Mouse (Mus musculus) heart, embryonic 10.5 days (tissue): Measurements from ENCODE around the gene Gpr183. TPM values are rescaled to one million over a fixed set of nuclear protein-coding genes. Genes with fewer than 3 reads are reported as not detected.

Source experiments
- DNase-seq: peaks from one replicate; pipeline ENCODE4 v3.0.0-alpha.2; 2017; ENCODE audit warnings: low spot score
- H3K27ac ChIP-seq: fragments of 300-500 bp; sonication (generic); 2 replicates; pipeline ENCODE4 v1.5.1; 2016; ENCODE audit warnings: mild to moderate bottlenecking
- H3K27me3 ChIP-seq: fragments of 300-500 bp; sonication (generic); 2 replicates; pipeline ENCODE4 v1.6.1; 2016; ENCODE audit warnings: mild to moderate bottlenecking; ENCODE audit not compliant: poor library complexity, insufficient read depth, severe bottlenecking
- H3K36me3 ChIP-seq: fragments of 300-500 bp; sonication (generic); 2 replicates; pipeline ENCODE4 v1.6.1; 2016; ENCODE audit warnings: mild to moderate bottlenecking, moderate library complexity
- H3K4me1 ChIP-seq: fragments of 300-500 bp; sonication (generic); 2 replicates; pipeline ENCODE4 v1.6.1; 2016; ENCODE audit warnings: mild to moderate bottlenecking
- H3K4me3 ChIP-seq: fragments of 300-500 bp; sonication (generic); 2 replicates; pipeline ENCODE4 v1.5.1; 2016; ENCODE audit warnings: mild to moderate bottlenecking, moderate library complexity
- H3K9me3 ChIP-seq: fragments of 300-500 bp; sonication (generic); 2 replicates; pipeline ENCODE4 v1.6.1; 2016; ENCODE audit warnings: mild to moderate bottlenecking, moderate library complexity
- WGBS: fragments of 180-500 bp; shearing (Covaris S2); methylation state at CpG from one replicate; pipeline ENCODE4 v1.1.7; 2016; 5-methylcytosine and 5-hydroxymethylcytosine counted together
- polyA plus RNA-seq: library from polyadenylated mRNA; unstranded; fragments of >200 nt; fragmentation: Nextera tagmentation; extraction: Ambion mirVana; gene quantifications from 2 replicates; pipeline ENCODE4 v1.2.1, GENCODE M21; 2016

The Gpr183 gene
- polyA plus RNA-seq = 1.6 and 2.3 TPM in 2 replicates

DNA sequence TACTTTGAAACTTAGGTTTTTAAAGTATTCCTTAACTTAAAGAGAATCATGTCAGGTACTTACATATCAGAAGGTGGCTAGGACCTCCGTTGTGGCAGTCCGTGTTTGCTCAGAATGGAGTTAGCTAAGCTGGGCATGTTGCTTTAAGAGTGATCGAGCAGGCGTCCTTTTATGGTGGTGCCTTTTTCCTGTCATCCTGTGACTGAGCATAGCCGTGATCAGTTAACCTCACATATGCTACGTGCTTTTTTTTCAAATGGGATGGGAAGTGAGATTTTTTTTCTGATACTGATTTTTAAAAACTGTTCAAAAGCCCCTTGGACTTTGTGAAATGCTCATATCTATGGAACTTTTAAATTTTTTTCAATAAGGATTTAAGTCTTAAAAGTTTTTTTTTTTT lies at the start of gene Gpr183:
Gpr183 (minus strand) TSS at position 206 of the 400 bp plus-strand sequence.
- Histone ChIP-seq H3K9me3 (no peaks in the 10 kb centered on the region), H3K36me3 (no peaks in the 10 kb centered on the region), H3K27me3 (no peaks in the 10 kb centered on the region), H3K4me3 (peak within 1 kb of the TSS; percentile 24; the same call in 1 of the 2 replicates), H3K27ac (peak within 1 kb of the TSS; percentile 49), H3K4me1 (peaks cover 32% of the 10 kb centered on the region)
- 18% methylated on average over 6 of the region's 6 CpGs for WGBS
- DNase-seq = no peak

- 78% methylated on average over 14 of the region's 14 CpGs for WGBS
- Histone ChIP-seq H3K4me1 (peaks cover 45% of the 10 kb centered on the region), H3K27ac (no peak overlapping the region), H3K36me3 (peaks cover 36% of the 10 kb centered on the region), H3K9me3 (no peaks in the 10 kb centered on the region), H3K27me3 (no peaks in the 10 kb centered on the region), H3K4me3 (no peak overlapping the region)
- DNase-seq = no peak
These were observed 48.5 kb upstream of the Gpr183 start for GRCm38 (mm10) chr14:122013417-122013951.

DNA sequence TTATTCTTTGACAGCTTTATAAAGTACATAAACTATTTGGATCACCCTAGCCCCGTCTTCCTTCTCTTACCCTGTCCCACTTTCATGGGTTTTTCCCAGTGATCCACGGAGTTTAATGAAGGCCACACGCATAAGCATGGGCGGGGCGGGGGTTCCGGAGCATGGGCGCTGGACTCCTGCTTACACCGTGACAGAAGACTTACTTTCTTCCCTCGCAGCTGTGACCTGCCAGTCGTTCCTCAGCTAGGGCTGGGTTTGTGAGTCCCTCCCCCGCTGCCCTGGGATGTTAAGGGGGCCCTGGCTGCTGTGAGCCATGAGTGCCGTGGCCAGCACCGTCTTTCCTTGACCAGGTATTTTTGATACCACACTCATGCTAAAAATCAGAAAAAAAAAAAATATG lies 47.8 kb upstream of the Gpr183 start:
- H3K27me3 ChIP-seq = no peaks in the 10 kb centered on the region
- H3K36me3 ChIP-seq = peaks cover 38% of the 10 kb centered on the region
- no peak overlapping the region for H3K4me3 ChIP-seq
- WGBS = 74% methylated on average over 13 of the region's 13 CpGs
- H3K9me3 ChIP-seq = no peaks in the 10 kb centered on the region
- no peak for DNase-seq
- peaks cover 45% of the 10 kb centered on the region for H3K4me1 ChIP-seq
- no peak overlapping the region for H3K27ac ChIP-seq

GRCm38 (mm10) chr14:122012193-122012592 lies 47.2 kb upstream of the Gpr183 start:
- Histone ChIP-seq H3K4me1 (peaks cover 41% of the 10 kb centered on the region), H3K9me3 (no peaks in the 10 kb centered on the region), H3K36me3 (peaks cover 38% of the 10 kb centered on the region), H3K27ac (no peak overlapping the region; the same call in 1 of the 2 replicates), H3K27me3 (no peaks in the 10 kb centered on the region), H3K4me3 (no peak overlapping the region)
- DNase-seq = no peak
- 59% methylated on average over 5 of the region's 5 CpGs for WGBS

- peaks cover 38% of the 10 kb centered on the region for H3K36me3 ChIP-seq
- H3K4me1 ChIP-seq = peaks cover 37% of the 10 kb centered on the region
- no peaks in the 10 kb centered on the region for H3K27me3 ChIP-seq
- no peak for DNase-seq
- H3K4me3 ChIP-seq = no peak overlapping the region
- H3K27ac ChIP-seq = no peak overlapping the region
- 87% methylated on average over 8 of the region's 8 CpGs for WGBS
- H3K9me3 ChIP-seq = no peaks in the 10 kb centered on the region
These were observed 46.8 kb upstream of the Gpr183 start for GRCm38 (mm10) chr14:122011768-122012167.

DNA sequence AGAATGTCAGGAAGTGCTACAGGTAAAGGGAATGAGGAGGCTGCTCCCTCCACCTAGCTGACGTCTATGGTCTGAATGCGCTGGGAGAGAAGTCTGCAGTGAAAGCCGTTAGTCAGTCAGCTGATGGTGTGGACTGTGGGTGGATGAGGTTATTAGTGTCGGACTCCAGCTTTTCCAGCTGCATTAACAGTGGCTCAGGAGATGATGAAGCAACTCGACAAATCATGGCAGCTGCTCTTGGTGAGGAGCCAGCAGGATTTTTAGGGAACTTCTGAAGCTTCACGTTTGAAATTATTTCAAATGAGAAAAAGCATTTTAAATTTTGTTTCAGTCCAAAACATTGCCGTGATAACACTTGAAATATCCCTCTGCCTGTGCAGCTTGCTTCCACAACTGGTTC lies 45.3 kb upstream of the Gpr183 start:
- no peaks in the 10 kb centered on the region for H3K27me3 ChIP-seq
- H3K36me3 ChIP-seq = peaks cover 38% of the 10 kb centered on the region
- H3K9me3 ChIP-seq = no peaks in the 10 kb centered on the region
- no peak overlapping the region for H3K27ac ChIP-seq
- H3K4me1 ChIP-seq = peaks cover 23% of the 10 kb centered on the region
- WGBS = 88% methylated on average over 7 of the region's 7 CpGs
- no peak for DNase-seq
- no peak overlapping the region for H3K4me3 ChIP-seq

DNA sequence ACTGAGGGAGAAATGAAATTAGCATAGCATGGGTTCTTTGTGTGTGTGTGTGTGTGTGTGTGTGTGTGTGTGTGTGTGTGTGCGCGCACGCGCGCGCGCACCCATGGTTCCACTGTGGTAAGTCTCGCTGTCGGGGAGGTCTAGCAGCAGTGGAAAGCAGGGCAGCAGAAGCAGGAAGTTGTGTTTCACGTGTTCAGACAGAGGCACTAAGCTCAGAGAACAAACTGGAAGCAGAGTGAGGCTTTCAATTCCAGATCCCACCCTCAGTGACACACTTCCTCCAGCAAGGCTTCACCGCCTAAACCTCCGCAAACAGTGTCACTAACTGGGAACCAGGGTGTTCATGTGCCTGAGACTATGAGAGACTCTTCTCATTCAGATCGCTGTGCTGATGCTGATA lies 44.5 kb upstream of the Gpr183 start:
- H3K4me1 ChIP-seq = peaks cover 15% of the 10 kb centered on the region
- H3K4me3 ChIP-seq = no peak overlapping the region
- WGBS = 89% methylated on average over 13 of the region's 13 CpGs
- no peaks in the 10 kb centered on the region for H3K9me3 ChIP-seq
- no peak overlapping the region for H3K27ac ChIP-seq
- no peaks in the 10 kb centered on the region for H3K27me3 ChIP-seq
- H3K36me3 ChIP-seq = peaks cover 38% of the 10 kb centered on the region
- no peak for DNase-seq

DNA sequence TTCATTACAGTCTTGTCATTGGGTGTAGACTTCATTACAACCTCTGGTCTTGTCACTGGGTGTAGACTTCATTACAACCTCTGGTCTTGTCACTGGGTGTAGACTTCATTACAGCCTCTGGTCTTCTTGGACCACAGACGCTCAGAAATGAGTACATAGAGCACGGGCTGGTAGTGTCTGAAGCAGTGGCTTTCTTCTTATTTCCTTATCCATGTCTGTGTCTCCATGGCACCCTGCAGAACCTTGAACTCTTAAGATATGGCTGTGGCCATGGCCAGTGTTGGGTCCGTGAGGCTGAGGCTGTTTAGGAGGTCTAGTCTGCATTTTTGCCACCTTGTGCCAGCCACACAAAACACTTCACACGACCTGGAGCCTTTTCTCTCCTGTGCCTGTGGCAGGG lies 43.3 kb upstream of the Gpr183 start:
- H3K4me3 ChIP-seq = no peak overlapping the region
- DNase-seq = no peak

GRCm38 (mm10) chr14:122003812-122004211 lies 38.8 kb upstream of the Gpr183 start:
- Histone ChIP-seq H3K9me3 (no peaks in the 10 kb centered on the region), H3K27me3 (no peaks in the 10 kb centered on the region), H3K36me3 (peaks cover 13% of the 10 kb centered on the region), H3K27ac (no peak overlapping the region), H3K4me1 (0 out of 2 replicates have a peak, but pooled peaks cover 5% of the 10 kb centered on the region), H3K4me3 (no peak overlapping the region)
- no peak for DNase-seq

More for the DNA sequence above, 43.3 kb upstream of the Gpr183 start:
- Histone ChIP-seq H3K27ac (no peak overlapping the region), H3K9me3 (no peaks in the 10 kb centered on the region), H3K4me1 (peaks cover 10% of the 10 kb centered on the region), H3K27me3 (no peaks in the 10 kb centered on the region), H3K36me3 (peaks cover 28% of the 10 kb centered on the region)
- WGBS = 84% methylated on average over 4 of the region's 4 CpGs

DNA sequence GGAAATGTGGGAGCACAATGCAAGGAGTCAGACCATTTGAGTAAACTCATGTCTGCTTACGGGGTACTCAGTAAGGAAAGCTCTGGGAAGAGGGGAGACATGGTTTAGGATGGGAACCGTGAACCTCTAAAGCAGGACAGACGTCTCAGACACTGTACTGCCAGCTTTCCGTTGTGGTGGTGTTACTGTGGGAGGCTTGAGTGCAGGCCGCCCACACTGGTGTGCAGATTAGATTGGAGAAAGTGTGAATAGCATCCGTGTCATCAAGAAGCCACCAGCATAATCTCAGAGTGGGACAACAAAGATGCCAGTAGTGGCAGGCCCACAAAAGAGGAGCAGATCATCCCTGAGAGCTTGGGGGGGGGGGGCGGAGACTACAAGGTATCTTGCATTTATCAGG lies 37.2 kb upstream of the Gpr183 start:
- no peak for DNase-seq
- WGBS = 74% methylated on average over 7 of the region's 7 CpGs
- Histone ChIP-seq H3K9me3 (no peaks in the 10 kb centered on the region), H3K4me3 (no peak overlapping the region), H3K36me3 (peaks cover 16% of the 10 kb centered on the region; the same call in 1 of the 2 replicates), H3K27ac (no peak overlapping the region), H3K4me1 (0 out of 2 replicates have a peak, but pooled peaks cover 5% of the 10 kb centered on the region), H3K27me3 (no peaks in the 10 kb centered on the region)

- peaks cover 8% of the 10 kb centered on the region; the same call in 1 of the 2 replicates for H3K4me1 ChIP-seq
- no peaks in the 10 kb centered on the region for H3K27me3 ChIP-seq
- H3K36me3 ChIP-seq = peaks cover 27% of the 10 kb centered on the region
- WGBS = 92% methylated on average over 17 of the region's 17 CpGs
- H3K9me3 ChIP-seq = no peaks in the 10 kb centered on the region
- DNase-seq = peak; percentile 31
- no peak overlapping the region for H3K4me3 ChIP-seq
- no peak overlapping the region for H3K27ac ChIP-seq
These were observed 35.5 kb upstream of the Gpr183 start for GRCm38 (mm10) chr14:122000346-122001105.

DNA sequence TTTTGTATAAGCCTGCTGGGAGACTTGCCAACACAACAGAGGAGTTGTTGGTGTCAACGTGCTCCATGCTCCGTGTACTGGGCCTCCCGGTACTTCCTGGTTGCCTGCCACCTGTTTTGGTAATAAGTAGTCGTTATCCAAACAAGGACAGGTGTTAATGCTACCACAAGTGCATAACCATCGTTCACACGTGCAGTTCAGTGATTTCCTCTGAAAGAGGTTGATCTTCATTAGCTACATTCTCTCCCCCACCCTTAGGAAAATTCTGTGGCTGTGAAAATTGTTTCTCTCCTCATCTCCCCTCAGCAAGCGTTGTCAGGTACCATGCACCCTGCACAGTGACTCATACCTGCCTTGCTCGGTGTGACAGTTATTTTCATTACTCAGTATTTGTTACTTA lies 34.5 kb upstream of the Gpr183 start:
- no peaks in the 10 kb centered on the region for H3K9me3 ChIP-seq
- WGBS = 86% methylated on average over 8 of the region's 8 CpGs
- no peaks in the 10 kb centered on the region for H3K27me3 ChIP-seq
- peaks cover 38% of the 10 kb centered on the region for H3K36me3 ChIP-seq
- H3K27ac ChIP-seq = no peak overlapping the region
- H3K4me3 ChIP-seq = no peak overlapping the region
- H3K4me1 ChIP-seq = peaks cover 8% of the 10 kb centered on the region; the same call in 1 of the 2 replicates
- DNase-seq = peak; percentile 50

- peak; percentile 71 for DNase-seq
- Histone ChIP-seq H3K4me1 (peaks cover 10% of the 10 kb centered on the region; the same call in 1 of the 2 replicates), H3K4me3 (no peak overlapping the region), H3K36me3 (peaks cover 39% of the 10 kb centered on the region), H3K27me3 (no peaks in the 10 kb centered on the region), H3K9me3 (no peaks in the 10 kb centered on the region), H3K27ac (no peak overlapping the region)
- 91% methylated on average over 8 of the region's 8 CpGs for WGBS
These were observed 31.8 kb upstream of the Gpr183 start for GRCm38 (mm10) chr14:121996786-121997185.
